Mouse (Mus musculus): ENCODE data around the gene Tmem161a.

GRCm38 (mm10) chr8:70136591-70136990 lies 35.6 kb upstream of the Tmem161a start:
- TF ChIP-seq CTCF (IDR thresholded peaks at IDR 0.05; ENCODE audit: low read depth) (no peak), EP300 (IDR thresholded peaks at IDR 0.05; ENCODE audit: low read depth) (no peak)
